Mouse (Mus musculus): ENCODE results near the gene Trub1.

DNA sequence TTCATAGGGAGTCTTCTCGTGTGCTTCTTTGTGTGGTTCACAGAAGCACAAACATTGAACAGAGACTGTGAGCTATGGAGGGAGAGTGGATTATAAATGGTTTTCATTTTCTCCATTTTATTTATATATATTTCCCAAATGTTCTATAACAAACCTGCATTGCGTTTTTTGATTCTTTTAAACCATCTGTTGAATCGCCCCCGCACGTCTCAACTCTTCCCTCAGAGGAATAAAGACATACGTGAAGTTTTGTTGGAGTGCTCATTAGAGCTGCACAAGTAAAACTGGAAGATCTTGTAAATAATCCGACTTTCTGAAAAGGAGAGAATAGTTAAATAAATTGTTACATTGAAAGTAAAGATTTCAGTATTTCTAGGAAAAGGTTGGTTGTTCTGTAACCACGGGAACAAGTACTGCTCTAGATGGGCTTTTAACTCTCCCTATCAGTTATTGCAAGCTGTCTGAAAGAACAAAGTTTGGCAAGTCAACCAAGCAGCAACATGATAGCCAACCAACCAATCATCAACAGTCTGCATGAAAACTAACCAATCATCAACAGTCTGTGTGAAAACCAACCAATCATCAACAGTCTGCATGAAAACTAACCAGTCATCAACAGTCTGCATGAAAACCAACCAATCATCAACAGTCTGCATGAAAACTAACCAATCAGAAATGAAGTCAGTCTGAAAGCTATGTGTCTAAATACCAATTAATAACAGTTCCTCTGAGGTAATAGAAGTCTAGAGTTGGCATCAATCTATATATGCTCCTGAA is 37.5 kb upstream of the Trub1 start:
- TF ChIP-seq CTCF (IDR thresholded peaks at IDR 0.05; ENCODE audit: low read depth, low read length) (no peak), POLR2A (IDR thresholded peaks at IDR 0.05; ENCODE audit: extremely low read depth, insufficient read depth, low read length) (no peak)
